Mouse (Mus musculus) lung, adult 18-20 months (tissue): Measurements from ENCODE around the gene Gm17374.
"Not testable (repeated sequence)": the region's sequence is repeated elsewhere in the genome, so short reads cannot be mapped to it uniquely, and the experiment has no call there.

Experiments used
- DNase-seq, 2 experiments: peaks; one replicate each; pipeline ENCODE4 v3.0.0; 2022; ENCODE audit warnings: mixed read lengths in 2 of 2

Gm17374 gene

GRCm38 (mm10) chr2:140151743-140152142 lies at the start of gene Gm17374:
TSS of gene Gm17374 (plus strand) at chr2:140152043.
- DNase-seq: not testable (repeated sequence)

- no peak for DNase-seq
These were observed 46.9 kb upstream of the Gm17374 start for GRCm38 (mm10) chr2:140104951-140105350.

- peak in 1 of 2 experiments; percentile 23 for DNase-seq
These were observed 44.2 kb upstream of the Gm17374 start for GRCm38 (mm10) chr2:140107641-140108040.

- no peak for DNase-seq
These were observed 42.9 kb upstream of the Gm17374 start for GRCm38 (mm10) chr2:140108945-140109344.

- no peak for DNase-seq
These were observed 38.0 kb upstream of the Gm17374 start for GRCm38 (mm10) chr2:140113851-140114250.

GRCm38 (mm10) chr2:140125516-140125915 lies 26.3 kb upstream of the Gm17374 start:
- DNase-seq: no peak

- DNase-seq: no peak
These were observed 7.4 kb downstream of the Gm17374 start for GRCm38 (mm10) chr2:140159186-140159730.

GRCm38 (mm10) chr2:140163351-140163854 lies 11.6 kb downstream of the Gm17374 start:
- no peak for DNase-seq

- DNase-seq: no peak
These were observed 17.2 kb downstream of the Gm17374 start for GRCm38 (mm10) chr2:140169057-140169456.

GRCm38 (mm10) chr2:140170127-140170802 lies 18.4 kb downstream of the Gm17374 start, which contains the start of the genes Esf1 and Ndufaf5:
TSS of gene Esf1 (minus strand) at chr2:140170564.
TSS of gene Ndufaf5 (plus strand) at chr2:140170649.
- peak; percentile 95 to 96 for DNase-seq

GRCm38 (mm10) chr2:140170803-140171553 lies 19.1 kb downstream of the Gm17374 start:
- DNase-seq: no peak

- not testable (repeated sequence) for DNase-seq
These were observed 33.9 kb downstream of the Gm17374 start for GRCm38 (mm10) chr2:140185685-140186210.

GRCm38 (mm10) chr2:140200713-140201112 lies 48.9 kb downstream of the Gm17374 start:
- DNase-seq: no peak

GRCm38 (mm10) chr2:140202573-140202972 lies 50.7 kb downstream of the Gm17374 start:
- no peak for DNase-seq
